Mouse (Mus musculus) layer of hippocampus, adult 2 months (tissue): ENCODE measurements around the gene Pde7b. TPM values are rescaled to one million over a fixed set of nuclear protein-coding genes. Genes with fewer than 3 reads are reported as not detected.

Source experiments
- DNase-seq, 2 experiments: peaks; one replicate each; pipeline ENCODE4 v3.0.0; 2022; ENCODE audit warnings: low spot score in 2 of 2
- H3K27ac ChIP-seq: fragments of 200-600 bp; 2 replicates; pipeline ENCODE4 v1.8.1; 2022
- H3K4me3 ChIP-seq: fragments of 200-600 bp; 2 replicates; pipeline ENCODE4 v1.8.1; 2022; ENCODE audit warnings: mild to moderate bottlenecking
- CTCF ChIP-seq: fragments of 200-600 bp; conservative IDR thresholded peaks from 2 replicates; pipeline ENCODE4 v1.8.1; 2022; ENCODE audit warnings: antibody characterized with exemption, mild to moderate bottlenecking, moderate library complexity
- total RNA-seq, 2 experiments: library from RNA; stranded (reverse); gene quantifications; 2 replicates each; pipeline ENCODE4 v1.2.3; 2021

Pde7b gene
- total RNA-seq, 2 experiments from 2014 or later = 27.6 to 27.8 TPM

- peak in 1 of 2 experiments; percentile 2 for DNase-seq
- Histone ChIP-seq H3K4me3 (peak overlapping the region; percentile 34), H3K27ac (peak overlapping the region; percentile 82)
- no peak for TF ChIP-seq CTCF
Measured at GRCm38 (mm10) chr10:20659268-20659667, 65.6 kb downstream of the Pde7b start.

- peak overlapping the region; percentile 34 for H3K4me3 ChIP-seq
Measured at GRCm38 (mm10) chr10:20658716-20659115, 66.2 kb downstream of the Pde7b start.

GRCm38 (mm10) chr10:20657316-20658081 is 67.4 kb downstream of the Pde7b start:
- H3K4me3 ChIP-seq = no peak overlapping the region
- no peak for DNase-seq
- H3K27ac ChIP-seq = peak overlapping the region; percentile 51; the same call in 1 of the 2 replicates
- 0 out of 2 replicates have a peak, but pooled peaks have one; percentile 17 for TF ChIP-seq CTCF

More at GRCm38 (mm10) chr10:20658716-20659115, 66.2 kb downstream of the Pde7b start:
- peak in 1 of 2 experiments; percentile 32 for DNase-seq
- no peak for TF ChIP-seq CTCF
- peak overlapping the region; percentile 82 for H3K27ac ChIP-seq

DNA sequence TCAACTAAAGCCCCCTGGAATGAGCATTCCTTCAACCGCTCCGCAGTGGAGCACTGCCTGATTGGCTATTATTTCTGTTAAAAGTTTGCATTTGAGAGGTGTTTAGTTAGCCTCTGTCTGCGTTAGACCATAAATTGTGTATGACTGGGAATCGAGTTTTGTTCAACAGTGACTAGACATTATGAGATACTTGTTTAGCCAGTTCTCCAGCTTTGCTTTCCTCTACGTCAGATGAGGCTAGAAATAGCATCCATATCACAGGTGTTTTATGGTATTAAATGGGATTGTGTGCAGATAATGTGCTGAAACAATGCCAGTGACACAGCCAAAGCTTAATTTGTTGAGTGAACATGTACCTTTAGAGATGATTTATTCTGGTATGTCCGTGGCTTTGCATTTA is 70.3 kb downstream of the Pde7b start:
- TF ChIP-seq CTCF = no peak
- H3K4me3 ChIP-seq = no peak overlapping the region
- no peak overlapping the region for H3K27ac ChIP-seq
- no peak for DNase-seq

- Histone ChIP-seq H3K27ac (no peak overlapping the region), H3K4me3 (no peak overlapping the region)
- no peak for DNase-seq
- no peak for TF ChIP-seq CTCF
Measured at GRCm38 (mm10) chr10:20654187-20654586, 70.7 kb downstream of the Pde7b start.

DNA sequence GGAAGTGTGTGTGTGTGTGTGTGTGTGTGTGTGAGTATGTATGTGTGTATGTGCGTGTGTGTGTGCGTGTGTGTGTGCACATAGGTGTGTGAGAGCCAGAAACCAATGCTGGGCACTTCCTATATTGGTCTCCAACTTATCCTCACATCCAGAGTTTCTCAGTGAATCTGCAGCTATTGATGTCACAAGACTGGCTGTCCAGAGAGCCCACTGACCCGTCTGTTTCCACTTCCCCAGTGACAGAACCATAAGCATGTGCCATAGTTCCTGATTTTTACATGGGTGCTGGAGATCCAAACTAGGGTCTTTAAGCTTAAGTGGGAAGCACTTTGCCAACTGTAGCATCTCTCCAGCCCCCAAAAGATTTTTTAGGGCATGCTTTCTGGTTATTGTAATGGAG is 71.6 kb downstream of the Pde7b start:
- no peak for TF ChIP-seq CTCF
- Histone ChIP-seq H3K27ac (no peak overlapping the region), H3K4me3 (no peak overlapping the region)
- DNase-seq = no peak

DNA sequence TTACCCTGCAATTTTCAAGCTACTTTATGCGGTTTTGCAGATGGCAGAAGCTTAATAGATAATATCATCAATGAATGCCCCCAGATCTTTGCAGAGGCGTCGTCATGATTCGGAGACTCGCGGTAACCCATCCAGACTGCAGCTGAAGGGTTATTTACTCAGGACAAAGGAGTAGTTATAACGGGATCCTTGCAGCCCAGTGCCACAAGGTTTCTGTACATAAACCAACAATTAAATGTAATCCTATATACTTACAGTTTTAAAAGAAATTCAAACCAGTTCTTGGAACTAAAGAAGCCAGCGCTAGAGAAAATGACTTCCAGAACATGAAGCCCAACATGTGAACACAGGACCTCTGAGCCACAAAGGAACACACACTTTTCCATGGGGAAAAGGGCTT is 88.5 kb downstream of the Pde7b start:
- DNase-seq = no peak
- H3K27ac ChIP-seq = no peak overlapping the region
- H3K4me3 ChIP-seq = no peak overlapping the region
- no peak for TF ChIP-seq CTCF

- peak overlapping the region; percentile 82 for H3K27ac ChIP-seq
- no peak for TF ChIP-seq CTCF
- H3K4me3 ChIP-seq = no peak overlapping the region
- DNase-seq = no peak
Measured at GRCm38 (mm10) chr10:20633085-20633415, 91.8 kb downstream of the Pde7b start.

- peak; percentile 17 to 42 for DNase-seq
- Histone ChIP-seq H3K27ac (peak overlapping the region; percentile 82), H3K4me3 (no peak overlapping the region)
- no peak for TF ChIP-seq CTCF
Measured at GRCm38 (mm10) chr10:20632256-20633084, 92.4 kb downstream of the Pde7b start.

GRCm38 (mm10) chr10:20630122-20630521 is 94.8 kb downstream of the Pde7b start:
- no peak for DNase-seq
- no peak for TF ChIP-seq CTCF
- Histone ChIP-seq H3K27ac (no peak overlapping the region), H3K4me3 (no peak overlapping the region)

DNA sequence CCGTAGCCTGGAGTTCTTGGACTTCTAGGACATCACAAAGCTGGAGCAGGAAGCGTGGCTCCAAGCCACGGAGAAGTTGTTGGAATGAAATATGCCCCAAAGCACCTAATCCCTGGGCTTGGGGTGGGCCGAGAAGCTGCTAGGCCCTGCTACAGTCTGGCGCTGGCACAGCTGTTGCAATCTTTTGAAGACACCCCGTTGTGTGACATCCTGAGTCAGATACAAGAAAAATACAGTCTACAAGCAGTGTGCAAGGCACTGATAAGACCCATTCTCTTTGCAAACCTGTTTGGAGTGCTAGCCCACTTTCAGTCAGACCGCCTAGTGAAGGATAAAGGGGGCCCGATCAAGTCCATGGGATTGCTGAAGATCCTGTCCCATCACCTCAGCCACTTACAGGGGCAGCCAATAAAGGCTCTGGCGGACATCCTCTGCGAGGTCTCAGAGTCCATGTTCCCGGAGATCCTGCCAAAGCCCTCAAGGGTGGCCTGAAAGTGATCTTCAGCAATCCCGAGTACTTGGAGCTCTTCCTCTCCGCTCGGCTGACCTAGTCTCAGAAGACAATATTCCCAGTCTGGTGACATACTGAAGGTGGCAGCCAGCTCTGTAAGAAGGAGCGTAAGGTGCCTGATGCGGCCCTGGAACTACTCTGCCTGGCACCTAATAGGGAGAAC is 99.0 kb downstream of the Pde7b start:
- Histone ChIP-seq H3K27ac (no peak overlapping the region), H3K4me3 (no peak overlapping the region)
- no peak for TF ChIP-seq CTCF
- no peak for DNase-seq

DNA sequence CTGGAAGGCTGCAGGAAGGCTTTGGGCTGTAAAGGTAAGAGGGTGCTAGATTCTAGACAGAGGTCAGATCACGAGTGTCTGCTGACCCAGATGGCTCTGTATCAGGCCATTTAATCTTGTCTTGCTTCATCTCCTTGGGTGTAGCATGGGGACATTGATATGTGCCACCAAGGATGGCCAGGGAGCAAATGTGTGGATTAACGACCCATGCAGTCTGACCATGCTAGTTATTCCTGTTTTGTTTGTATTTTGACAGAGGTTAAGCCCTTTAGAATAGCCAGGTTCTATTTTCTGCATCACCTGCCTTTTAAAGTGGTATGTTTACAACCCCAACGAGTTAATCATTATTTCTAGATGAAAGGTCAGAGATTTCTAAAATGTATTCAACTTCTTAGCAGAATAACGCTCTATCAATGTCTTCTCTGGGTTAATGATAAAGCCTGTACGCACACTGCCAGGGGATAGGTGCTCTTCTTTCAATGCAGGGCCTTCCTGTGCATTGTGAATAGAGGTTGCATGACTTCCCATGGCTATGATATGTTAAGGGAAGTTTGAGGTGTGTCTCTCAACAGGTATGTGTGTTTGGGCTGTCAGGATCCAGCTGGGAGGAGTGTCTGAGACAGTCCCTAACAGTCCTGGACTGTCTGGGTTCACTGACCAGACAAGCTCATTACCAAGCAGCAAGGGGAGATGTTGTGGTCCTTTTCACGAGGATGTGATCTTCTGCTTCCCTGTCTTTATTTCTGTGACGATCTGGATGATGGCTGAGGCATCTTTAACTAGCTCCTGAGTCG is 103.0 kb downstream of the Pde7b start:
- no peak for DNase-seq
- no peak for TF ChIP-seq CTCF
- H3K4me3 ChIP-seq = no peak overlapping the region
- no peak overlapping the region for H3K27ac ChIP-seq
